Mouse (Mus musculus) G1E (cell line): ENCODE results near the gene Cldn3.

ENCODE experiments used
- CTCF ChIP-seq: IDR thresholded peaks from 2 replicates; pipeline ENCODE4 v1.5.1; 2012; ENCODE audit warnings: low read depth, low read length, inconsistent platforms, mixed read lengths
- GATA1 ChIP-seq: IDR thresholded peaks from 2 replicates; pipeline ENCODE4 v1.6.1; 2012; ENCODE audit warnings: borderline replicate concordance, low read length, inconsistent platforms, mixed read lengths
- GATA2 ChIP-seq: IDR thresholded peaks from 2 replicates; pipeline ENCODE4 v1.6.1; 2012; ENCODE audit warnings: low read depth, low read length, inconsistent platforms, borderline replicate concordance
- POLR2AphosphoS5 ChIP-seq: IDR thresholded peaks from 2 replicates; pipeline ENCODE4 v1.6.1; 2012; ENCODE audit warnings: low read depth, low read length, inconsistent platforms; ENCODE audit not compliant: insufficient replicate concordance
- TAL1 ChIP-seq: conservative IDR thresholded peaks from 2 replicates; pipeline ENCODE4 v1.6.1; 2012; ENCODE audit warnings: low read depth, low read length, inconsistent platforms, mixed read lengths

GRCm38 (mm10) chr5:134983771-134984170 lies 2.2 kb upstream of the Cldn3 start:
- TF ChIP-seq CTCF (no peak), GATA1 (no peak), TAL1 (no peak), POLR2AphosphoS5 (no peak), GATA2 (no peak)
